Mouse (Mus musculus) hindbrain, embryonic 15.5 days (tissue): ENCODE measurements around the gene Nlrp1b. TPM values are rescaled to one million over a fixed set of nuclear protein-coding genes. Genes with fewer than 3 reads are reported as not detected.

Source experiments
- ATAC-seq: fragments of 200-750 bp; cut with Nextera tagmentation; 2 replicates; pipeline ENCODE4 v1.8.0; 2017; ENCODE audit warnings: low read depth, moderate number of reproducible peaks, moderate TSS enrichment; ENCODE audit not compliant: low FRiP score
- H3K27ac ChIP-seq: fragments of 300-500 bp; sonication (generic); replicated peaks from 2 replicates; pipeline ENCODE4 v1.5.1; 2015; ENCODE audit warnings: mild to moderate bottlenecking, inconsistent platforms
- H3K27me3 ChIP-seq: fragments of 300-500 bp; sonication (generic); 2 replicates; pipeline ENCODE4 v1.6.1; 2015; ENCODE audit warnings: control low read depth, inconsistent platforms
- H3K36me3 ChIP-seq: fragments of 300-500 bp; sonication (generic); 2 replicates; pipeline ENCODE4 v1.6.1; 2015; ENCODE audit warnings: control low read depth, inconsistent platforms
- H3K4me1 ChIP-seq: fragments of 300-500 bp; sonication (generic); replicated peaks from 2 replicates; pipeline ENCODE4 v1.6.1; 2015; ENCODE audit warnings: control low read depth, inconsistent platforms
- H3K4me2 ChIP-seq: fragments of 300-500 bp; sonication (generic); 2 replicates; pipeline ENCODE4 v1.6.1; 2015; ENCODE audit warnings: moderate library complexity, mild to moderate bottlenecking, inconsistent platforms
- H3K4me3 ChIP-seq: fragments of 300-500 bp; sonication (generic); 2 replicates; pipeline ENCODE4 v1.5.1; 2015; ENCODE audit warnings: mild to moderate bottlenecking, inconsistent platforms
- H3K9ac ChIP-seq: fragments of 300-500 bp; sonication (generic); 2 replicates; pipeline ENCODE4 v1.6.1; 2015; ENCODE audit warnings: inconsistent platforms
- H3K9me3 ChIP-seq: fragments of 300-500 bp; sonication (generic); 2 replicates; pipeline ENCODE4 v1.6.1; 2016; ENCODE audit warnings: control low read depth, inconsistent platforms
- WGBS: fragments of 180-500 bp; shearing (Covaris S2); methylation state at CpG from one replicate; pipeline ENCODE4 v1.1.7; 2015; 5-methylcytosine and 5-hydroxymethylcytosine counted together
- polyA plus RNA-seq: library from polyadenylated mRNA; unstranded; fragments of >200 nt; fragmentation: Nextera tagmentation; extraction: Ambion mirVana; gene quantifications from 2 replicates; pipeline ENCODE4 v1.2.1, GENCODE M21; 2015

The Nlrp1b gene
- polyA plus RNA-seq, 1 experiment from 2014 or later = not detected

GRCm38 (mm10) chr11:71107128-71107527 is 123.4 kb downstream of the Nlrp1b start:
- Histone ChIP-seq H3K36me3 (no peaks in the 10 kb centered on the region), H3K4me2 (no peak overlapping the region), H3K27me3 (no peaks in the 10 kb centered on the region), H3K9me3 (no peaks in the 10 kb centered on the region), H3K4me3 (no peak overlapping the region), H3K27ac (no peak overlapping the region), H3K4me1 (no peaks in the 10 kb centered on the region), H3K9ac (no peak overlapping the region)
- no peak for ATAC-seq
- WGBS = 89% methylated on average over 2 of the region's 2 CpGs

DNA sequence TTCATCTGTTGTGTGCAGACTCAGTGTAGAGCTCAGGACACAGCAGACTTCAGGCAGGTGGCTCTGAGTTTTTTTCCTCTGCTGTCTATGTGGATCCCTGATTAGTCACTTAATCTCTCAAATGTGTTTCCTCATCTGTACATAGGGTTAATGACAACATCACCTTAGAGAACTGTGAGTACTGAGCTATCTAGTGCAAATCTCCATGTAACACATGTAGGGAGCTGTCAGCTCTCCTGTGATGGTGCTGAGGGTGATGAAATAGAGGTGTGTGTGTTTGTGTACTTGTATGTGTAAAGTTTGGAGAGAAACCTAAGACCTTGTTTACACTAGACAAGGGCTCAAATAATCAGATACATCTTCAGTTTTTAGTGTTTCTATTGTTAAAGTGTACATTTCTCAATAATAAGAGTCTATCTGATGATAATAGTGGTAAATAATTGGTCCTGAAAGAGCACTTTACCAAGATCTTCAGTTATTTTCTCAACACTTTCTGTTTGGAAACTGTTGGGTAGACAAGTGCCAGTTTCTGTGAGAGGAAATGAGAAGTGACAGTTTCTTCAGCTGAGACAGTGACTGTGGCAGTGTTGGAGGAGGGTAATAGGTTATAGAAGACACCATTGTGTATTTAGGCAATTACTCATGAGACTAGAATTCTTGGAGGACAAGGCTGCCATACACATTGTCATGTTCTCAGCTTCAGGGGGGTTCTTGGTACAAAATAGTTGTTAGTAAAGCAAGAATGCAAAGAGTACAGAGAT is 124.1 kb downstream of the Nlrp1b start:
- no peak overlapping the region for H3K9ac ChIP-seq
- H3K27ac ChIP-seq = no peak overlapping the region
- H3K4me3 ChIP-seq = no peak overlapping the region
- H3K4me1 ChIP-seq = no peaks in the 10 kb centered on the region
- no peak overlapping the region for H3K4me2 ChIP-seq
- H3K27me3 ChIP-seq = no peaks in the 10 kb centered on the region
- H3K36me3 ChIP-seq = no peaks in the 10 kb centered on the region
- no peak for ATAC-seq
- H3K9me3 ChIP-seq = no peaks in the 10 kb centered on the region

GRCm38 (mm10) chr11:71103931-71104330 is 126.6 kb downstream of the Nlrp1b start:
- no peaks in the 10 kb centered on the region for H3K9me3 ChIP-seq
- H3K9ac ChIP-seq = no peak overlapping the region
- no peaks in the 10 kb centered on the region for H3K27me3 ChIP-seq
- H3K4me3 ChIP-seq = no peak overlapping the region
- H3K4me2 ChIP-seq = no peak overlapping the region
- no peaks in the 10 kb centered on the region for H3K4me1 ChIP-seq
- H3K36me3 ChIP-seq = no peaks in the 10 kb centered on the region
- no peak overlapping the region for H3K27ac ChIP-seq
- no peak for ATAC-seq

Other genes with a start within 250 kb of the Nlrp1b start
- 175 and 182 TPM in 2 replicates for gene C1qbp, start 247.7 kb downstream of the Nlrp1b start, polyA plus RNA-seq
- gene Dhx33, start 226.3 kb downstream of the Nlrp1b start, polyA plus RNA-seq = 14.3 and 15.7 TPM in 2 replicates
- gene Mis12, start 211.1 kb downstream of the Nlrp1b start, polyA plus RNA-seq = 36.2 TPM in 2 replicates
- 29.4 and 31.7 TPM in 2 replicates for gene Derl2, start 210.9 kb downstream of the Nlrp1b start, polyA plus RNA-seq
- gene 6330403K07Rik, start 197.2 kb downstream of the Nlrp1b start, polyA plus RNA-seq = 662 and 678 TPM in 2 replicates
- 0.05 TPM in 1 of 2 replicates, not detected in the other for gene Nlrp1a, start 86.0 kb downstream of the Nlrp1b start, polyA plus RNA-seq